Mouse (Mus musculus): ENCODE results near the gene Lgals3bp.

Gene Lgals3bp

DNA sequence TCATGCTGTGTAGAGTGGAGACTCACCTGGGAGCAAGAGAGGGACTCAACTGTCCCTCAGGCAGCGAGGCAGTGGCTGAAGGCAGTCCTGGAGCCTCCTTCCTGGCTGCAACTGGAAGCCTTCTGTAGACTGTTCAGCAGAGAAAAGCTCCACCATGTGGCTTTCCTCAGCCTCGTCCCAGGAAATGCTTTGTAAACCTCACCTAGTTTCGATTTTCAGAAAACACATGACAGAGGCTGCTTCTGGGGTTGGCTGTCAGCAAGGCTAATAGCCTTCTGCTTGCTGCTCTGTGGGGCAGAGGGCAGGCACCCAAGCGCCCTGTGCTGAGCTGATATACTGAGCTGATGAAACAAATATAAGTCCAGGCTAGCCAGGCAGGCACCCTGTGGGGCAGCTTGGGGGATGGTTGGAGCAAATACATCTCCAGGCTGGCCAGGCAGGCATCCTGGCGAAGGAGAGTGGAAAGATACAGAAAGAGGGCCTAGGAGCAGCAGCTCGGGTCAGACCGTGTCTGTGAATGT lies at the start of gene Lgals3bp:
Gene Lgals3bp, minus strand, starts transcription at position 333 of the 521 bp plus-strand sequence.
- DNase-seq (ENCODE audit: low read depth, low spot score) = peak; percentile 87

- no peak for DNase-seq (ENCODE audit: low read depth, low spot score)
These were observed 49.3 kb upstream of the Lgals3bp start for GRCm38 (mm10) chr11:118451211-118451610.

DNA sequence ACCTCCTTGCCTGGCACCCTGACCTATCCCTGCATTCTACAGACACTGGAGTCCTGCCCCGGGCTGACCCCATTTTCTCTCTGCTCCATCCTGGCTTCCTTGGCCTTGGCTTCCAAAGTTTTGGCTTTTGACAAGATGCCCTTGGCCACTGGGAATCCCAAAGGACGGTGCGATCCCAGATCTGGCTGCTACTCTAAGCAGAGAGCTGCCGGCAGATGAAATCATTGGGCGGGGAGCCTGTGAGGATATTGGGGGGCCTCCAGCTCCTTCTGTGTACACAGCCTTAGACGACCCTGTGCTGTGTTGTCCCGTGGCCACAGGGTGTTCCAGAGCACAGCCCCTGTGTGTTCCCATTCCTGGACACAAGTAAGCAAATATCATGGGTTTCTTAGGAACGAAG lies 46.5 kb upstream of the Lgals3bp start:
- peak; percentile 92 for DNase-seq (ENCODE audit: low read depth, low spot score)

DNA sequence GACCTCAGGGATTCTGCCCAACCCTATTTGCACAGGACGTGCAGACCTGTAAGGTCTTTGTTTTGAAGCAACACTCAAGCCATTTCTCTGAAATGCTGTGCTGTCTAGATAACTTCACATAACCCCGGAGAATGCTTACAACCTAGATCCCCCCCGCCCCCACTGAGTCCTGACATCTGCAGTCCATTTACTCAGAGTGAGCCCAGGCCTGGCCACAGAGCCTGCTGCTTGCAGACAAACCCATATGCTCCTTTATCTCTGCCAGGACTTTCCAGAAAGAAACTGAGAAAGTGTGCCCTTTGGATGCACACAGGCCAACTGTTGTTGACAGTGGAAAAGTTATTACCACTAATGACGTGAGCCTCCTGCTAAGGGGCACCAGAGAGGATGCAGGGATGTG lies 45.5 kb upstream of the Lgals3bp start:
- no peak for DNase-seq (ENCODE audit: low read depth, low spot score)

GRCm38 (mm10) chr11:118445843-118446242 lies 44.0 kb upstream of the Lgals3bp start:
- peak; percentile 72 for DNase-seq (ENCODE audit: low read depth, low spot score)

DNA sequence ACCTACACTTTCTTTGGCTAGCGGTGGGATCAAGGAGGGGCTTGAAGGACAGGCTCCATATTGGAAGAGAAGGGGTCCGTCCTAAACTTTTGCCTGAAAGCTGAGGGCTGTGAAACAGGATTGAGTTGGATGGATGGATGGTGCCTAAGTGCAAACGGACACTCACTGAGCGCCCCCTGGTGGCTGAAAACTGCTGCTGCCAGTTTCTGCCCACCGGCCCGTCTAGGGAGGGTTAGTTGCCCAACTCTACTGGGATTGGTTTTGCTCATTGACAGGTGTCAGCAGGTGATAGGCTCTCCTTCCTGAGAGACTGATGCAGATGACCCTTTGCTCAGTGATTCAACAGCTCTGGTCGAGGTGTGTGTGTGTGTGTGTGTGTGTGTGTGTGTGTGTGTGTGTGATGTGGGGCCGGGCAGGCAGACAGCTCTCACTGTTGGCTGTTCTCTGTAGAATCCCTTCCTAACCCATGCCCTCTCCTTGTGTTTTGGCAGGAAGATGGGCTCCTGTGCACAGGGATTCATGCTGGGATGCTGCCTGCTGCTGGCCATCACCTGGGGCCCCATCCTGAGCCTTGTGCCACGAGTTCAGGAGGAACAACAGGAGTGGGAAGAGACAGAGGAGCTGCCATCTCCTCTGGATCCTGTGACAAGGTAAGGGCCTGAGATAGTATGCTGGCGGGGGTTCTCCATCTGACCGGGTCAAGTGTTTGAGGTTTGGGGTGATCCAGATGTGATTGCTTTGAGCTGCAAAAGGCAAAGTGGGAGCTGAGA lies 41.5 kb upstream of the Lgals3bp start:
- no peak for DNase-seq (ENCODE audit: low read depth, low spot score)

DNA sequence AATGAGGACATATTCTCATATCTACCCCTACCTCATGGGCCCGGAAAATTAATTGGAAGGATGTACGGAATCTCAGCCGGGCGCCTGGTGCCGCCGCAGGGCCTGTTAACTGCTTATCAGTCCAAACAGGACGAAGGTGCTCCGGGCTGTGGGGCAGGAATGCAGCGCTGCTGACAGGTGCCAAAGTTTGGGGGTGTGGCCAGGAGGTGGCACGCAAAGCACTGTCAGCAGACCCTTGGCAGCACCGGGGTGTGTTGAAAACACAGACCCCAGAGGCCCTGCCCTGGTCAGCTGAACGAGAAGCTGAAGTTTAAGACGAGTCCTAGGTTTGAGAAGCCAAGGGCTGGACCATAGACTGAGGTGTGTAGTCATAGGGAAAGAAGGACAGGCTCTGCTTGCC lies 40.8 kb upstream of the Lgals3bp start:
- DNase-seq (ENCODE audit: low read depth, low spot score) = no peak

DNA sequence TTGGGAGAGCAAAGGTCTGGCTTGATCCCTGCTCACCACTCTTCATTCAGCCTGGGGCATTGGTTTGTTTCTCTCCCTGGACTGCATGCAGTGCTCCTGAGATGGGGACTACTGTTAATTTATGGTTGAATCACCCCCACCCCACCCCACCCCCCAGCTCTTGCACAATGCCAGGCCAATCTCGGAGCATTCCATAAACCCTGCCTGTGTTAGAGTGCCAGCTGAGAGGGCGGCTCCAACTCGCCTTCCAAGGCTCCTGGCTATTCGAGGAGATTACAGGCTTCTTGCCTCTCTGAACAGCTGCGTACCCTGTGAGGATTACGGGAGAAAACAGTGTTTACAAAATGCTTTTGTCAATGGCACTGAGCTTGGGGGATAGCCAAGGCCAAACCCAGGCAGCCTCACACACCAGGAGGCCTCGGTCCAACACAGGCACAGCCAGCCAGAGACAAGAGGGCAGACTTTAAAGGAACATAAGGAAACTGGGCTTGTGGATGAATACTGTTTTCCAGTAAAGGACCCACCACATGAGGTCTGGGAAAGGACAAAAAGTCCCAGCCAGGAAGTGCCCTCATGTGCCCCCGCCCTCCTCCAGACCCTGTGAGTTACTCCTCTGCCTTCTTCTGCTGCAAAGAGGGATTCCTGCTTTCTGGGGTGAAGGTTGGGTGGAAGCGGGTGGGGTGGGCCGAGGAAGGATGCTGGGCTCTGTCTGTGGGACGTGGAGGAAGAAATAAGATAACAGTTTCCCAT lies 36.9 kb upstream of the Lgals3bp start:
- DNase-seq (ENCODE audit: low read depth, low spot score) = no peak

- no peak for DNase-seq (ENCODE audit: low read depth, low spot score)
These were observed 34.6 kb upstream of the Lgals3bp start for GRCm38 (mm10) chr11:118436471-118436935.

DNA sequence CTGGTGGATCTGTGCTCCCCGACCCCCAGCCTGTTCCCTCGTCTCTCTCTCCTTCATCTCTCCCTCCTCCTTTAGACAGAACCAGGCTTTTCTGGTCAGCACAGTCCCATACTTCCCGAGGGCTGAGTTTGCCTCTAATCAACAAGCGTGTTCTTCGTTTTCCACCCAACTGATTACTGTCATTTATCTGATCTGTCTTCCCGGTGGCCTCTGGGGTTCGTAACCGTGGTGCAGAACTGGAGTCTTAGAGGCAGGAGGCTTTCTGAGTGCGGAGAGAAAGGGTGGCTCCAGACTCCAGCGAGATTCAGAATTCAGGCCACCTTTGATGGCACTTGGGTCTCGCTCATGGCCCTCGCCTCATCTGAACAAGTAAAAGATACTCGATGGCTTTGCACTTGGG lies 32.2 kb upstream of the Lgals3bp start:
- DNase-seq (ENCODE audit: low read depth, low spot score) = no peak

- DNase-seq (ENCODE audit: low read depth, low spot score) = no peak
These were observed 31.5 kb upstream of the Lgals3bp start for GRCm38 (mm10) chr11:118433398-118433868.

GRCm38 (mm10) chr11:118431100-118431948 lies 29.4 kb upstream of the Lgals3bp start:
- no peak for DNase-seq (ENCODE audit: low read depth, low spot score)

GRCm38 (mm10) chr11:118430291-118430885 lies 28.5 kb upstream of the Lgals3bp start:
- no peak for DNase-seq (ENCODE audit: low read depth, low spot score)

DNA sequence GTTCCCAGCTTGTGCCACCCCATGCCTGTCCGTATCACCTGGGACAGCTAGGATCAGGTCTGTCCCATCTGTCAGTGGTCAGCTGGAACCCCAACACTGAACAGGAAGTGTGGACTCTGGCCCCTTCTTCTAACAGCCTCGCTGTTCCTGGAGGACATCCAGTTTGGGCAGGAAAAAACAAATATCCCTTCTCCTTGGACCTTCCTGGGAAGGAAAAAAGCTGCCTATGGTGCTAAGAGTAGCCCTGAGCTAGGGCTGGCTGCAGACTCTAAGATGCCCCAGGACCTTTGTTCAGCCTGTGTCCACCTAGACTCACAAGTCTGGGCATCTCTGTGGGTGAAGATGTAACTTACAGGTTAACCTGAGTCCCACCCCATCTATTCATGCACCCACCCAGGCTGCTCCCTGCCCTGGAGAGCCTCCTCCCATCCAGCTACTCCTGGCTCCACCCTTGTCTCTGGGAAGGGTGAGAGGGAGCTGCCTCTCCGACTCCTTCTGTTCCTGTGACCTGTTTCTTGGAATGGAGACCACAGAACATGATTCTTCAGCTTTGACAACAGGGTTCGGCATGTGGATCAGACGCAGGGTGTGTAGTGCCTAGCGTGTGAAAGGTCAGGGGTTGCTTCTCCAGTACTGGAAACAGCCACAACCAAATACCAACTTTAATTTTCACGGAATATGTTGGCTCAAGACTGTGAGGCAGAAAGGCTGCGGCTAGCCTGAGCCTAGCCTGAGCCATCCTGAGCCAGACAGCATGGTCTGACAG lies 27.2 kb upstream of the Lgals3bp start:
- no peak for DNase-seq (ENCODE audit: low read depth, low spot score)

- no peak for DNase-seq (ENCODE audit: low read depth, low spot score)
These were observed 26.6 kb upstream of the Lgals3bp start for GRCm38 (mm10) chr11:118428460-118428868.

DNA sequence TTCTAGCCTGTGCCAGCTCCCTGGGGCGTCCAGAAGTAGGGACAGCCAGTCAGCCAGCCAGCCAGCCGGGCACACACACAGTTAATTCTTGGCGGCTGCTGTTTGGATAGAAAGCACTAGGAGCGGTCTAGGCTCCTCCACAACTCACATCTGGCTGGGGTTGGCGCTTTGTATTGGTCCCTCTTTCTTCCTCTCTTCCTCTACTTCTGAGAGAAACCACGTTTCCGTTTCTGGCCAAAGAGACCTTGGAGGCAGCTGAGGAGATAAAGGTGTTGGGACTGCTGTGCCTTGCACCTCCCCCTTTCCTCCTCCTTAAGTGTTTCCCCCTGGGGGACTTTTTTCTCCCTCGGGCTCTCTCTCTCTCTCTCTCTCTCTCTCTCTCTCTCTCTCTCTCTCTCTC lies 26.1 kb upstream of the Lgals3bp start, which contains the start of gene C1qtnf1:
Gene C1qtnf1, plus strand, starts transcription at position 218 of the 400 bp plus-strand sequence.
- no peak for DNase-seq (ENCODE audit: low read depth, low spot score)

DNA sequence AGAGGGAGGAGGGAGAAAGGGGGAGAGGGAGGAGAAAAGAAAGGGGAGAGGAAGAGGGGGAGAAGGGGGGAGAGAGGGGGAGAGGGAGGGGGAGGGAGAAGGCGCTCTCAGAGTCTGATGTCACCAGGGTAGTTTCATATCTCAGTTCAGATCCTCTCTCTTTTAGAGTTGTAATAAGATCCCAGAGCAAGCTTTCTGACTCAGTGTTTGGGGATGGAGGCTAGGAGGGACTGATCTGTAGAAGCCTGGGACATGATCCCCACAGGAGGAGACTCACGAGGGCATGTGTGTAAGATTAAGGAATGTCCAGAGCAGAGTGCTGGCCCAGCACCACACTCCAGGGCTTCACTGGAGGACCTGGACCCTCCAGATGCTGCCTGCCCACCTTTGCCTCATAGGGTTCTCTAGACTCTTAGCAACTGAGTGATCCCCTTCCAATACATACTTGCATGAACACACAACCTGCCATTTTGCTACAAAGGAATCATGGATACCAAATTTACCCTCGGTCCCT lies 25.4 kb upstream of the Lgals3bp start:
- DNase-seq (ENCODE audit: low read depth, low spot score) = no peak

GRCm38 (mm10) chr11:118426765-118427164 lies 24.9 kb upstream of the Lgals3bp start:
- DNase-seq (ENCODE audit: low read depth, low spot score) = no peak

- DNase-seq (ENCODE audit: low read depth, low spot score) = no peak
These were observed 22.9 kb upstream of the Lgals3bp start for GRCm38 (mm10) chr11:118424621-118425335.

All from skeletal muscle tissue, adult 2 months (tissue).